Mouse (Mus musculus): ENCODE measurements around the gene Tmem181a. TPM values are rescaled to one million over a fixed set of nuclear protein-coding genes. Genes with fewer than 3 reads are reported as not detected.

The Tmem181a gene
- total RNA-seq, 2 experiments from 2014 or later, result 58.9 to 59.5 TPM

Other genes starting within 250 kb of the Tmem181a start
- gene Serac1, start 177.1 kb upstream of the Tmem181a start, total RNA-seq (2021), result 10 to 100 TPM; 16.1 to 17.3 TPM
- gene Gtf2h5, start 177.1 kb upstream of the Tmem181a start, total RNA-seq (2021), result 100 to 1,000 TPM; 104 to 113 TPM
- 100 to 1,000 TPM; 355 to 366 TPM for gene Tulp4, start 150.4 kb upstream of the Tmem181a start, total RNA-seq (2021)
- 10 to 100 TPM; 12.2 to 13.8 TPM for gene Dynlt1a, start 60.6 kb downstream of the Tmem181a start, total RNA-seq (2021)
- gene Dynlt1b, start 173.3 kb downstream of the Tmem181a start, total RNA-seq (2021), result 10 to 100 TPM; 38.0 to 39.8 TPM